Mouse (Mus musculus): ENCODE data around the gene Cmtm4.
A peak's percentile ranks its signal among the peaks of the same experiment; 100 is the strongest.

Gene Cmtm4

DNA sequence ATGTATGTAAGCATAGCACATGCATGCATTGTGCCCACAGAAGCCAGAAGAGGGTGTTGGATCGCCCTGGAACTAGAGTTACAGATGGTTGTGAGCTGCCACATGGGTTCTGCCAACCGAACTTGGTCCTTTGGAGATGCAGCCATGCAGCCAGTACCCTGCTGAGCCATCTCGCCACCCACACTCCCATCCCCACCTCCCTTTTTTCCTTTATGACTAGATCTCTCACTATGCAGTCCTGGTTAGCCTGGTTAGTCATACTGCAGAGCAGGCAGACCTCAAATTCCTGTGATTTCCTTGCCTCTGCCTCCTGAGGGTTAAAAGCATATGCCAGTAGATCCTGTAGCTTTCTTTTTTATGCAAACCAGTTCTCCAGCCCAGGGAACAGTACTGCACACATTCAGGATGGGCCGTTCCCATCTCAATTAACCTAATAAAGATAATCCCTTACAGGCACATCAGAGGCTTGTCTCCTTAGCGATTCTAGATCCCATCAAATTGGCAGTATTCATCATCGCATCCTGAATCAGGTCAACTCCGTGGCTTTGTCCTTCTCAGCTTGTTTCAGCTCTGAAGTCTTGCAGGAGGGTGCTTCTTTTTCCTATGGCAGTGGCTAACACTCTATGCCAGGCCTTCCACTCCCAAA is 15.1 kb upstream of the Cmtm4 start:
- peak; percentile 45 for DNase-seq

DNA sequence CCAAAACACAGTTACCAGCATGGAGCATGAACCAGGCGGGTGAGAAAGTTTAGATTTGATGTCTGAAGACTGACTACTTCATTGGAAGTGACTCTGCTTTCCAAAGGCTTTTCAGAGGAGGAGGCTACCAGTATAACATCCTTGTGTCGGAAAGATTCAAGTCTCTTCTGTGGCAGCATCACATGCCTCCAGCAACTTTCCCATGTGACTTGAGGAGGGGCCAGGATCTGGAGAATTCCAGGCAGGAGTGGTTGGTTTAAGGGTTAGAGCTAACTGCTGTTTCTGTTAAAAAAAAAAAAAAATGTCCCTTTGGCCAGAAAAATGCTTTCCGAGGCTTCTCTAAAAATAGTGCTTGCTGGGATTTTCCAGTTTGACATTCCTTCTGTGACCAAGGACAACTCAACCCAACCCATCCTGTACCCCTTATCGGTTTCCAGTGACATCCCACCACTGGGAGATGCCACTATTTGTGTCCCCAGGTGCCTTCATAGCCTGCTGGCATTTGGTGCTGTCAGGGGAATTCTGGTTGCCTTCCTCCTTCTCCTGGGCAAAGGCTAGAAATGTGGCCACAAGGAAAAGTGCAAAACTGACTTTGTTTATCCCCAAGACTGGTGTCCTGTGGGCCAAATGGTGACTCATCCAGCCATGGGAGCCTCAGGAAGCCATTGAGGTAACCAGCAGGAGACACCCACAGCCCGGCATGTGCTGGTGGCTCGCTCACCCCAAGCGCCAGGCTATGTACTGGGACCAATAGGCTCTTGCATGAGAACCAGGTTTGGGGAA is 12.9 kb upstream of the Cmtm4 start:
- DNase-seq: no peak

DNA sequence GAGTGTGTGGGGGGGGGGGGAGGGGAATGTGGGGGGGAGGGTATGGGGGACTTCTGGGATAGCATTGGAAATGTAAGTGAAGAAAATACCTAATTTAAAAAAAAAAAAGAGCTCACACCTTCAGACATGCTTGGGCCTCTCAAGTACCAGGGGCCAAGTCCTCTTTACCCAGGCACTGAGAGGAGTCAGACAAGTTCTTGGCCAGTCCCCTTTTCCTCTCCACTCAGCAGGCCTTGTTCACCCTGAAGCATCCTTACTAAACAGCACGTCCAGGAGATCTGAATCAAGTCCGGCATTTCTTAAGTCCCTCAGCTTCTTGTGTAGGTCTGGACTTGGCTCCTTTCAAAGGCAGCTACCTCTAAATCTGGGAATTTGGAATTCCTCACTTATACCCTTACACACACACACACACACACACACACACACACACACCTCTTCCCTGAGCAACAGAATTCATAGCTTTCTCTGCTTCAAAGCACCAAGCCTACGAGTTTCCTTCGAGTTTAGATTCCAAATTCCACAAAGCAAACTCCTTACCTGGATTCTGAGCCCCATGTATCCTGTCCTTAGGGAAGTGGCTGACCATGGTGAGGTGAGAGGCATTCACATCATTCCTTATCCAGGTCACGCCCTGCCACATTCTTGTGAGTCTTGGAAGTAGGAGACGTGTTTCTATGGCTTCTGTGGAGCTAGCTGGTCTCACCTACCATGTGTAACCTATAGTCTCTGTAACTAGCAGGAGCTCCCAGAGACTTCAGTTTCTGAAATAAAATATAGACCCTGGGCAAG is 10.9 kb upstream of the Cmtm4 start:
- no peak for DNase-seq

DNA sequence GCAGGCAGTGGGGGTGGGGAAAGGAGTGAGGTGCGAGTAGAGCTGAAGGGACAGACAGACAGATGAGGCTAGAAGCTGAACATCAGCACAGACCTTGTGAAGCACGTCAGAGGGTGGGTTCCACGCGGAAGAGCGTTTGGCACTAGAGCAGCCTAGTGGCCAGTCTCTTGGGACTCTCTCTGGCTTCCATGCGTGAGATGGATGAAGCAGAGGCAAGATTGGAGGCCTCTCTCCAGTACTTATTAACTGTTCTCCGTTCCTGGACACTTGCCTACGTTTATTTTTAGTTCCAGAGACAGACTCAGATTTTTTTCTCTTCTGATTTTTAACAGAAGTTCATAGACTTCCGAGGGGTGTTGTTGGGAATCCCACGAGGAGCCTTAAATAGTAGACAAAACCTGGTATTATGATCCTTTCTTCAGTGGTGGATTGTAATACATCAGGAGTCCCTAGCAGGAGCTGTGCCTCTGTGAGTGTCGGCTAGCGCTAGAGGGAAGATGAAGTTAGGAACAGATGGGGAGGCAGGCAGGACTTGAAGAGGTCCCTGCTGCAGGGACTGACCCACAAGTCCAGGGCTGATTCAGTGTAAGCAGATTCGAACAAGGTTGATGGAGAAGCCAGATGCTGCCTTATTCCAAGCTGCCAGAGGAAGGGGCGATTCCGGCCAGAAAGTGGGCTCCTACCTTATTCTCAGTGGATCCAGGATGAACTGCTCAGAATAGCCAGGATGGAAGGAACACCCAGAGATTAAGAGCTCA is 10.0 kb upstream of the Cmtm4 start:
- DNase-seq: no peak

DNA sequence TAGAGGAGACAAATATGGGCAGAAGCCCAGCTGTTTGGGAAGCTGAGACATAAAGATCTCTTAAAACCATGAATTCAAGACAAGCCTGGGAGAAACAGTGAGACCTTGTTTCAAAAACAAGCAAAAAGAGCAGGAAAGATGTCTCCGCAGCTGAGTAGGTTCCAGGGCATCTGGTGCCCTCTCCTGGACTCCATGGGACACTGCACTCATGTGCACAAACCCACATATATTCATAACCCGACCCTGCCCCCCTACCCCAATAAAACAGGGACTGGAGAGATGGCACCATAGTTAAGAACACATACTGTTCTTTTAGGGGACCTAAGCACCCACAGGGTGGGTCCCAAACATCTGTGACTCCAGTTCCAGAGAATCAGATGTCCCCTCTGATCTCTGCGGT is 8.0 kb upstream of the Cmtm4 start:
- DNase-seq: no peak

DNA sequence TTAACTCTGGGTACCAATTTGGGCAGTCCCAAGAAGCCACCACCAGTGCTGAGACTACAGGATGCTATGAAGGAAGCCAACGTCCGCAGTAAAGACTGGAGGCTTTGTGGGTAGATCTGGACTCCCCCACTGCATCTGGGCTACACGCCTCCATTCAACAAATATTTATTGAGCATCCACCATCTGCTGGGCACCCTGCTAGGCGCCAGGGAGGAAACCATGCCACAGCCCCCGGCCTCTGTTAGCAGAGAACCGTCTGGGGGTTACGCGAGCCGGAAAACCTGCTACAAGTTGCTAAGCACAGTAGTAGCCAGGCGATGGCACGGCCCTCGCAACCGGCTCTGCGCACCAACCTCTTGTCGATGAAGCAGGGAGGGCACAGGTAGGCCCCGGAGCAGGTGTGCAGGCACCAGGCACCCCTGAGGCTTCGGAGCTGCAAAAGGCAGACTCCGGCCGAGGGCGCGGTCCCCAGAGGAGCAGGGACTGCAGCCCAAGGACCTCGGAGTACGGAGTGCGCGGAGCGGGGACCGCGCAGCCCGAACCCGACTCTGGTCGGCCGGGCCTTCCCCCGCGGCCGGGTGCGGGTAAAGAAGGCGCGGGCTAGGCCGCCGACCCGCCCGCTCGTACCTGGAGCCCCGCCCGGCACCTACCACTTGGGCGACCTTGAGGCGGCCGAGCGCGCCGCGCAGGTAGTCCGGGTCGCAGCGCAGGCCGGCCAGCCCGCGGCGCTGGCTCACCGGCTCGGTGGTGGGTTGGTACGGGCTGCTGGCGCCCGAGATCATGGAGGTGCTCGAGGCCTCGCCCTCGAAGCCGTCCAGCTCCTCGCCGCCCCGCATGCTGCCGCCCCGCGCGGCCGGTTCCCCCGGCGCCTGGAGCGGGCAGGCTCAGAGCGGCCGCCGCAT is 555 bp downstream of the Cmtm4 start:
- peak; percentile 53 for DNase-seq

DNA sequence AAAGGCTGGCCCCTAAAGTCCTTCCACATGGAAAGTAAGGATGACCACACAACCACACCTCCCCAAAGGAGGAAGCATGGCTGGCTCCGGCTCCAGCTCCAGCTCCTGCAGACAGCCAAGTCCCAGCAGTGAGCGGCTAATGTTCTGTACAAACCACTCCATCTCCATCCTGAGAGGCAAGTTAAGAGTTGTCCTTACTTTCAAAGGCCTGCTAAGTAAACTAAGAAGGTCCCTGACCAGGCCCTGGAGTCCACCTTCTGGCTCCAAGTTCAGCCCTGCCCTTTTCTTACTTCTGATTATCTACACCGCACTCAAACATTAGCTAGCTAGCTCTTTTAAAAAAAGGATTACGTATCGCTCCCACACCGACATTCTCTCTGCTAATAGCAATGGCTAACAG is 1.8 kb downstream of the Cmtm4 start:
- DNase-seq: no peak

DNA sequence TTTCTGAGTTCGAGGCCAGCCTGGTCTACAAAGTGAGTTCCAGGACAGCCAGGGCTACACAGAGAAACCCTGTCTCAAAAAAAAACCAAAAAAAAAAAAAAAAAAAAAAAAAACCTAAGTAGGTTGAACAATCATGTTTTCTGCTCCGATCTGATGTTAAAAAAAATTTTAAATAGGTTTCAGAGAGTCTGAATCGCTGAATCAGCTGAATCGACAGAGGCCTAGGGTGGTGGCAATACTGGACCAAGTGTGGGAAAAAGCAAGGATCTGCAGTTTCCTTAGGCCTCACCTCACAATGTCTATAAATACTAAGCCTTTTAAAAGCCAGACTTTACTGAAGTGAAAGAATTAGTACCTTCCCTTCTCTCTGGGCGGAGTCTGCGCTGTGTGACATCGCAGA is 2.5 kb downstream of the Cmtm4 start:
- DNase-seq: no peak

DNA sequence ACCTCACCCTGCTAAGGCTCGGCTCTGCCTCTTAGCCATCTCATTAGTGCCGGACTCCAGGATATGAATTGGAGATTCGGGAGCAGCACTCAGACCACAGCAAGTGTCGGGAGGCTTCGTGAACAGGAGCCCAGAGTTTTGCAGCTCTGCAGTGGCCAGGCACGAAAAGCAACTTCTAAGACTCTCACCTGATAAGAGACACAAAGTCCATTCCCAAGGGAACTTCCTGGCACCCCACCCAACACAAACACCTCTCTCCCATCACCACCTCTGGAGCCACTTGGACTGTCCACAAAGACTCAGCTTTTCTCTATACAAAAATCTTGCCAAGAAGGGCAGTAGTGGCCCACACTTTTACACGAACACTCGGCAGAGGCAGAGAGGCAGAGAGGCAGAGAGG is 5.4 kb downstream of the Cmtm4 start:
- no peak for DNase-seq

DNA sequence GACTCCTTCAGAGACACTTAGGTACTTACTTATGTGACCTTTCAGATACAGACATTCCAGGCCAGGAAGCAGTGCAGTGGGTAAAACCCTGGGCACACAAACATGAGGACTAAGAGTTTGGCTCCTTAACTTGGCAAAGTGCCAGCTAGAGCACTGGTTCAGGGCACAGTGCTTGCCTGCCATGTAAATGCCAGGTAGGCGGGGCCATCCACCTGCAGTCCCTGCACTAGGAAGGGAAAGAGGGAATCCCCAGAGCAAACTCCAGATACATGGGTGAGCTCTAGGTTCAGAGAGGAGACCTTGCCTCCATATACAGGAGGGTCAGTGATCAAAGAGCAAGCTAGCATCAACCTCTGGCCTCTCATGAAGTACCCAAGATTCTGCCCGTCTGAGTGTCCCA is 7.6 kb downstream of the Cmtm4 start:
- DNase-seq: no peak

DNA sequence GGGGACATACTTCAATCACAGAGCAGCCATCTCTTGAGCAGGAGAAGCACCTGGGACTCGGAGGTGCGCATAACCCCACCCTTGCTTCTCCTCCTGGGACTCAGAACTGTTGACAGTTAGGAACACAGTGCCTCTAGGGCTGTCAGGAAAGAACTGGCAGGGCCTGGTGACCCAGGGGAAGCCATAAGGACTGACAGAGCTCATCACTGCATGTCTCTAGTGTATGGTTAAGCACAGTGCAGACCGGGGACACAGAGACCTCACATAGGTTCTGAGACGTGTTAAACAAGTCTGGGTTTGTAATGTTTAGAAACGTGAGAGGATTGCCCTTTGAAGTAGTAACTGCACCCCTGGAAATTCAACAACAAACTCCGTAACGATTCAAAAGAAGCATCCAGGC is 8.1 kb downstream of the Cmtm4 start:
- DNase-seq: no peak

DNA sequence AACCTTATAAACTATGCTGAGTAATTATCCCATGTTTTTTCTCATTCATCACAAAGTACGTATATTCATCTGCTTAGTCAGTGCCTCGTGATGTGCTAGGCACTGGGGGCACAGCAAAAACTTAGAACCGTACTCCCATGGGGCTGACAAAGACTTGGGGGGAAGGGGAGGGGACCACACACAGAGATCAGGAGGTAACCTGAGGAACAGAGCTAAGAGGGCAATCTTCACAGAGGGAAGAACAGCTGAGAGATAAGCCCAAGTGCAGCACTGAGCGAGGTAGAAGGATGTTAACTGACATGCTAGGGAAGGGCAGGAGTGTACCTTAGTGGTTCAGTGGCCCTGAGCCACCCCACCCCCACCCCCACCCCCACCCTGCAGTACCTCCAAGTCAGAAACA is 8.9 kb downstream of the Cmtm4 start:
- DNase-seq: no peak

DNA sequence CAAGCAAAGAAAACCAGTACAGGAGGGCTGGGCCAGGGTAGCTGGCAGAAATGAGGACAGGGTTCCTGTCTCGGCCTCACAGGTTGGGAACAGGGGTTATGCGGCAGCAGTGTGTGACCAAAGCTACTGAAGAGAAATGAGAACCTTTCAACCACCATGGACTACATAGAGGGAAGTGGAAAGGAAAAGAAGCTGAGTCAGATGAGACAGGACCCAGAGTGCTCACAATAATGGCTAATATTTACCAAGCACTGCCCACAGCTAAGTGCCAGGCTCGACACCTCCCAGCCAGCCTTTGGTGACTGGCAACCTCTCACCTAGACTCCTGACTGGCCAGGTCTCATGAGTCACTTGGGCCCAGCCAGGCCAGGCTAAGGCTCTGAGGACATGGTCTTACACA is 11.6 kb downstream of the Cmtm4 start:
- no peak for DNase-seq

DNA sequence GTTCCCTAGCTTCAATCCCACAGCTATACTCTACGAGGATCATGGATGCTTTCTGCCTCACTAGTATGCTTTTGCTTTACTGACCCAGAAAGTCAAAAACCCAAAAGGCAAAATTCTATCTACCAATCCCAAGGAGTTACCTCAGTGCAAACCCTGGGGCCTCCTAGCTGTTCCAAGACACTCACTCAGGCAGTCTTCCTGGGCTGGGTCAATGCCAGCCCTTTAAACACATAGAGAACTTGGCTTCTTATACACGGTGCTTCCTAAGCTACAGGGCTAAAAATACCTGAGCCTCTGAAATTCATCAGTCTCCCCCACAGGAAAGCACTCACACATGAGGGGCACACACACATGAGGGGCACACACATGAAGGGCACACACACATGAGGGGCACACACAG is 12.3 kb downstream of the Cmtm4 start:
- DNase-seq: no peak

DNA sequence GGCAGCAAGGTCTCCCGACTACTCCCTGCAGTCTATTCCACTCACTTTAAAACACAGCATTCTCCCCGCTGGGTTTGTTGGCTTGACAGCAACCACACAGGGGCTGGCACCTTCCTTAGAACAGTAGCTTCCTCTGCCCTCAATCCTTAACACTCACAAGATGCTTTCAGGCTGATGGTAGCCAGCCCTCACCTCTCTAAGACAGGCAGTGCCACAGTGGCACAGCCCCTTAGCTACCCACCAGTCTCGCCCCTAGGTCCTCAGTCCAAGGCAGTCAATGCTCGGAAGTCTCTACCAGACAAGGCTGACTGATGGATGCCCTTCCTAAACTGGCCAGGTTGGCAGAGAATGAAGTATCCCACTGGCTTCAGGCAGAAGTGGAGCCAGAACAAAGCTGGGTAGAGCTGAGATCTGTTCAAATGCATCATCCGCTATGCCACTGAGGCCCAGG is 14.6 kb downstream of the Cmtm4 start:
- DNase-seq: no peak

DNA sequence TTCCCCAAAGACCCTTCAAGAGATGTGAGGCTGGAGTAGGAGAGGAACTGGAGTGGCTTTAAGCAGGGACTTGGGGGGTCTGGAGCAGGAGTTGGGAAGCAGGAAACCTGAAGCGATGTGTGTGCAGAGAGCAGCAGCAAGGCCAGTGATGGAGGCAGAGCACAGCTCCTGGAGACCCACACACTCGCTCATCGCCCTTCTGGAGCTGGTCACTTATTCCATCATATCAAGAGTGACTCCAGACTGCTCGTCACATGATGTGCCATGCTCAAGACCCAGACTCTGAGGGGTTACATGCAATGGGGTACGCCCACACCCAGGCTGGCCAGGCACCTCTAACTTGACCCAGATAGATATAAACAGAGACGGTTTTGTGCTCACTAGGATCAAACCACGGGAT is 15.3 kb downstream of the Cmtm4 start:
- no peak for DNase-seq

DNA sequence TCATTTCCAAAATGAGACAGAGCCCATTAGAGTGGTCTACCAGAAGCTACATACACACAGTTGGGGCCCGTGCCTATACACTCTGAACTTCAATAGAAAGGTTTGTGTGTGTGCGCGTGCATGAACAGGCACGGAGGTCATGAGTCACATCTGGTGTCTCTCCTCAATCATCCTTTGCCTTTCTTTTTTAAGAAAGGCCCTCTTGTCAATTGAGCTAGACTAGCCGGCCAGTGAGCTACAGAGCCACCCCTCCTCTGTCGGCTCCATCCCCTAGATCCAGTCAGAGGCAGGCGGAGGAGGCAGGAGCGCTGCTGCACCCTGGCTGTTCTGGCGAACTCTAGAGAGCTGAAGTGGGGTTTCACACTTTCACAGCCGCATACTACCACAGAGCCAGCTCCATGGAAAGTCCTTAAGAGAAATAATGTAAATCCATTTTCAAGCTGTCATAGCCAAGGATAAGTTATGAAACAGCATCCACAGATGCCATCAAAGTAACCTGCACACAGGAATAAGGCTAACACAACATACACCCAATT is 16.2 kb downstream of the Cmtm4 start:
- DNase-seq: no peak

DNA sequence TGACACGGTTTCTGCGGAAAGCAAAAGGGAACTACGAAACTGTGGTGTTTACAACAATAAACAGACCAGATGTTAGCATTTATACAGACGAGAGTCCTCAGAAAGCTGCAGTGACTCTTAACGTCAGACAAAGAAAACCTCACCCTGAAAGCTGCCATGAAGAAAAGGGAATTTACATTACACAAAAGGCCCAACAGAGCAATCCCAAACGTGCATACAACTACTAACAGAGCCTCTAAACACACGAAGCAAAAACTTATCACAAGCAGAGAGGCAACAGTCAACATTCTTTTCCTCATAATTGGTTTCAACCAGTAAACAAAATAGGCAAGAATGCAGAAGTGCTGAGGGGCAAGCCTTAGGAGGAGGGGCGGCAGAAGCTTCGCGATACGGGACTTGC is 18.9 kb downstream of the Cmtm4 start:
- no peak for DNase-seq

DNA sequence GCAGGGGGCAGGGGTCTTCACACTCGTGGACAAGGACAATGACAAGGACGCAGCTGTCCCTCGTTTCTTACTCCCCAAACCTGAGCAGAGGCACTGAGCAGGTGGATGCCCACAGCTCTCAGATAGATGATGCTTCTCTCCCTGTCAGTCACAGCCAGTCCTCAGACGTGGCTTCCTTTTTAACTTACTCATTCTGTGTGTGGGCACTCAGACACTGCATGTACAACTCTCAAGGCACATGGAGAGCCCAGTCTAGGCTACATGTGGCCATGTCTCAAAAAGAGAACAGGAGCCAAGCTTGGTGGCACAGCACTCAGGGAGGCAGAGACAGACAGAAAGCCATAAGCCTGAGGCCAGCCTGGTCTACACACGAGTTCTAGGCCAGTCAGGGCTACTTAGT is 19.6 kb downstream of the Cmtm4 start:
- DNase-seq: no peak

DNA sequence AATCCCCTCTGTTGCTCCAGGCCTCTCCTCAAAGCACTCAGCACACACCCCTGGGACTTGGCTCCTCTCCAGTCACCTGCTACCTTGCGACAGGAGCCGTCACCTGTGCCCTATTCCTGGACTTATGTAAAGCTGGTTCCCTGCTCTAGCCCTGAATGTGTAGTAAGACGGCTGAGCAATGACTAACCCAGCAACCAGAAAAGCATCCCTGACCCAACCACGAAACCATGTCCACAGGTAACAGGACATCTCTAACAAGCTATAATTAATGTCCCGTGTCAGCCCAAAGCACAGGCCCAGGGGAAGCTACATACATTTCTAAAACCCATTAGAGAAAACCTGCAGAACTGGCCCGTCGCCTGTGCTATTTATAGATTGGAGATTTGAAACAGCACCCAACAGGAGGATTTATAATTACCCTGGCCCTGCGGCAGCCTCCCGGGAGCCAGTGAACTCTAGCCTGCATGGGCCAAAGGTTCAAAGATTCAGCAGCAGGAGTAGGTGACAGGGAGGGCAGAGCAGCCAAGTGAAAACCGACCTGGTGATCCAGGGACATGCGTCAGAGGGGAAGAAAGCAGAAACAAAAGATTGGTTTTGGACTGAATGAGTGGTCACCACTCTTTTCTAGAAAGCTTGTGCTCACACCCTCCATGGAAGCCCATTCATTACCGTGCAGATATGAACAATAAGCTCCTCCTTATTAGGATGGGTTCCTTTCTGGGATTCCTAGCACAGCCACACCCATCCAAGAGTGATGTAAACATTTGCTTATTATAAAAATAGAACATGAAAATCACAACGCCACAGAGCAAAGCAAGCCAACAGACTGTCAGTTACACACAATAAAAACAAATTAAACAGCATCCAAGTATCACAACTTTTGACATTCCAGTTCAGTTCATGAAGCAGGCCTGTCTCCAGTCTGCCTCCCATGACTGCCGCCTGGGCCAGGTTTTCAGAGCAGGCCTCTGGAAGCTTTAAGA is 20.5 kb downstream of the Cmtm4 start:
- no peak for DNase-seq

DNA sequence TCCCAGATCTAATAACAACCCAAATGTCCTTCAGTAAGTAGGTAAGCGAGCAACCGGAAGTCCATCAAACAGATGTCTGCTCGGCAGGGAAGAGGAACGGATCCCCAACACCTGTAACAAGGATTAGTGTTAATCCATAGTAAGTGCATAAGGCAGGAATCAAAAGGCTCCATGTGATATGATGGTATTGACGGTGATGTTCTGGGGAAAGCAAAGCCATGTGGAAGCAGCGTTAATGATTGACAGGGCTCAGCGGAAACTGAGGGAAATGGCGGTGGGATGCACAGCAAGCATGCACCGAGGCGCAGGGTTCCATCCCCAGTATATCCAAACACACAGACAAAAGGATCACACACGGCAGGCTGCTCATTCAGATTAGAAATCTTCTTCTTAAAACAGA is 21.3 kb downstream of the Cmtm4 start:
- no peak for DNase-seq

Measured in retina, postnatal 1 day (tissue).